Mouse (Mus musculus) lung, embryonic 15.5 days (tissue): Measurements from ENCODE around the gene Tpx2. TPM values are rescaled to one million over a fixed set of nuclear protein-coding genes. Genes with fewer than 3 reads are reported as not detected.

ENCODE experiments used
- ATAC-seq: fragments of 200-750 bp; cut with Nextera tagmentation; 2 replicates; pipeline ENCODE4 v1.8.0; 2017; ENCODE audit warnings: moderate number of reproducible peaks, borderline replicate concordance; ENCODE audit not compliant: low FRiP score, low TSS enrichment; ENCODE audit errors: extremely low read depth
- H3K27ac ChIP-seq: fragments of 300-500 bp; sonication (generic); 2 replicates; pipeline ENCODE4 v1.5.1; 2015; ENCODE audit warnings: moderate library complexity, mild to moderate bottlenecking, inconsistent platforms
- H3K27me3 ChIP-seq: fragments of 300-500 bp; sonication (generic); 2 replicates; pipeline ENCODE4 v1.6.1; 2015; ENCODE audit warnings: inconsistent platforms
- H3K36me3 ChIP-seq: fragments of 300-500 bp; sonication (generic); 2 replicates; pipeline ENCODE4 v1.6.1; 2015; ENCODE audit warnings: inconsistent platforms
- H3K4me1 ChIP-seq: fragments of 300-500 bp; sonication (generic); 2 replicates; pipeline ENCODE4 v1.6.1; 2015; ENCODE audit warnings: inconsistent platforms
- H3K4me2 ChIP-seq: fragments of 300-500 bp; sonication (generic); 2 replicates; pipeline ENCODE4 v1.6.1; 2015; ENCODE audit warnings: inconsistent platforms, mild to moderate bottlenecking, moderate library complexity
- H3K4me3 ChIP-seq: fragments of 300-500 bp; sonication (generic); 2 replicates; pipeline ENCODE4 v1.5.1; 2015; ENCODE audit warnings: mild to moderate bottlenecking, inconsistent platforms
- H3K9ac ChIP-seq: fragments of 300-500 bp; sonication (generic); 2 replicates; pipeline ENCODE4 v1.6.1; 2015; ENCODE audit warnings: inconsistent platforms
- H3K9me3 ChIP-seq: fragments of 300-500 bp; sonication (generic); 2 replicates; pipeline ENCODE4 v1.6.1; 2016; ENCODE audit warnings: inconsistent platforms
- WGBS: fragments of 180-500 bp; shearing (Covaris S2); methylation state at CpG from one replicate; pipeline ENCODE4 v1.1.7; 2015; 5-methylcytosine and 5-hydroxymethylcytosine counted together
- microRNA-seq: library from miRNA; unstranded; fragments of <30 nt; microRNA quantifications from one replicate; pipeline ENCODE4, GENCODE M21; 2016
- polyA plus RNA-seq: library from polyadenylated mRNA; unstranded; fragments of >200 nt; fragmentation: Nextera tagmentation; extraction: Ambion mirVana; gene quantifications from 2 replicates; pipeline ENCODE4 v1.2.1, GENCODE M21; 2015

Tpx2 gene
- polyA plus RNA-seq, 1 experiment from 2014 or later: 92.1 TPM

DNA sequence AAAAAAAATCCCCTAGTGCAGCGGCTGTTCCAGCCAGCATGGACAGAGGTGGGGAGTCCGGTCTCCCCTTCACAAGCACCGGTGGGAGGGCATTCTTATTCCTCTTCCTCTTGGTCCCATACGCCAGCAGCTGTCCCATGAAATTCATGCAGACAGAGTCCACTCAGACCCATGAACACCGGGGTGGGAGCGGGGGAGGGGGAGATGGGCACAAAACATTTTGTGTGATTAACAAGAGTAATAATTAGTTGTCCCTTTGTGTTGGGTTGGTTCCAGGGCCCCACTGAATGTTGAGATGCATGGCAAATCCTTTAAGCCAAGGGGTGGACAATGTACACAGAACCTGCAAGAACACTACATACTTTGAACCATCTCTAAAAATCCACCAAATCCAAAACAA lies 93.3 kb downstream of the Tpx2 start:
- no peak for ATAC-seq
- H3K36me3 ChIP-seq: no peaks in the 10 kb centered on the region
- H3K4me3 ChIP-seq: no peak overlapping the region
- peaks cover 6% of the 10 kb centered on the region for H3K4me1 ChIP-seq
- WGBS: 77% methylated on average over 6 of the region's 6 CpGs
- no peak overlapping the region for H3K27ac ChIP-seq
- no peaks in the 10 kb centered on the region for H3K9me3 ChIP-seq
- peaks cover 77% of the 10 kb centered on the region for H3K27me3 ChIP-seq
- H3K4me2 ChIP-seq: no peak overlapping the region
- H3K9ac ChIP-seq: no peak overlapping the region

DNA sequence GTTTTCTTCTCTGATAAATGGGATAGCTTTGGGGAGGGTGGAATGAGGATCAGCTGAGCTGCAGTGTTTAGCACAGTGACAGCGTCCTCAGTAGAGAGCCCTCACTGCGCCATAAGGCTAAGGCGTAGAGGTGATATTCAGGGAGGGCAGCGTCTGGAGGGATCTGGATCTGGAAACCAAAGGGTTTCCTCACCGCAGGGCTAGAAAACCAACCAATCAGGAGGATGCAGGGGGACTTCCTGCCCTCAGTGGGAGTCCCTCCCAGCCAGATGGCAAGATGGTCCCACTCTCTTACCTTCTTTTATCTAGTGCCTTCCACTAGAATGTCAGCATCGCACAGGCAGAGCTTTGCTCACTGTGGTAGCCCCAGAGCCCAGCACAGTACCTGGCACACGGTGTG lies 94.0 kb downstream of the Tpx2 start:
- peaks cover 6% of the 10 kb centered on the region for H3K4me1 ChIP-seq
- H3K27me3 ChIP-seq: peaks cover 80% of the 10 kb centered on the region
- H3K9me3 ChIP-seq: no peaks in the 10 kb centered on the region
- H3K27ac ChIP-seq: no peak overlapping the region
- no peak overlapping the region for H3K9ac ChIP-seq
- no peaks in the 10 kb centered on the region for H3K36me3 ChIP-seq
- H3K4me2 ChIP-seq: no peak overlapping the region
- ATAC-seq: no peak
- H3K4me3 ChIP-seq: no peak overlapping the region
- WGBS: 29% methylated on average over 7 of the region's 7 CpGs

DNA sequence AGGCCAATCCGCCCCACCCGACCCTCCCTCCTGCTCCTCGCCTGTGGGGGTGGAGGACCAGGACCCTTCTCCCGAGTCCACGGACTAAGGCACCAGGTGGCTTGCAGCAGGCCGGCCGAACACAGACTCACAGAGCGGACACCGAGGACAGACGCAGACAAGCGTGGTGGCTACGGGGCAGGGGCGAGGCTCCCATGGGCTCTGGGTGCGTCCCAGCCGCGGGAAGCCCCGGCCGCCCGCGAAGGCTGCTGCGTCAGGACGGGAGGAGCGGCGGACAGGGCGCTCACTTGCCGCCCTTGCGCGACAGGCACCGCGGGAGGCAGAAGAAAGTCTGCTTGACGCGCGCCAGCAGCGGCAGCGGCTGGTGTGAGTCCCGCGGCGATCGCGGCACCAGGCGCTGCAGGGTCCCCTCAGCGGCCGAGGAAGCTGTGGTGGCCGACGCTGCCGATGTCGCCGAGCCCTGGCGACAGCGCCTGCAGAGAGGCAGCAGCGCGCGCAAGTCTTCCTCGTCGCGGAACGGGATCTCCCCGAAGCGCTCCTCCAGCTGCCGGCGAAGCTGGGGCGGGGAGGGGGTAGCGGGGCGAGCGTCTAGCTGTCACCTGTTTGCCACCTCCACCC lies 95.2 kb downstream of the Tpx2 start:
- Histone ChIP-seq H3K4me1 (peaks cover 6% of the 10 kb centered on the region), H3K27ac (no peak overlapping the region), H3K4me3 (peak overlapping the region; percentile 37), H3K9me3 (no peaks in the 10 kb centered on the region), H3K4me2 (peak overlapping the region; percentile 77), H3K27me3 (peaks cover 91% of the 10 kb centered on the region), H3K9ac (peak overlapping the region; percentile 8; the same call in 1 of the 2 replicates), H3K36me3 (no peaks in the 10 kb centered on the region)
- ATAC-seq: no peak
- WGBS: under 1% methylated on average over 53 of the region's 65 CpGs

DNA sequence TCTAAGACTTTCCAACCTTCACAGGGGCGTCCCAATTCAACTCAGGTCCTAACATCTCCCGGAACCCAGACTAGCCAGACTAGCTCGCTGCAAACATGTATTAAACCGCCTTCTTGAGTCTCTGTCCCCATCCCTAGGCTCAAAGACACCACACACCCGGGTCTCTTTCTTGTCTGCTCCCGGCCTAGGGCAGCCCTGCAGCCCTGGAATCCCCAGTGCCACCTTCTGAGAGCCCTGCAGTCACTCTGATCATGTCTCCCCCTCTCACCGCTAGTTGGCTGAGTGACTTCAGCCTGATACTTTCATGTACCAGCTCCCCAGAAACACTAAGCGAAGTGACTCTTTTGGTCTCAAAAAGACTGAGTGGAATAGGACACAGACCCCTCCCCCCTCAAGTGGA lies 95.8 kb downstream of the Tpx2 start:
- Histone ChIP-seq H3K4me2 (peak overlapping the region; percentile 77), H3K9ac (no peak overlapping the region; the same call in 1 of the 2 replicates), H3K9me3 (no peaks in the 10 kb centered on the region), H3K27me3 (peaks cover 96% of the 10 kb centered on the region), H3K36me3 (no peaks in the 10 kb centered on the region), H3K4me1 (peaks cover 6% of the 10 kb centered on the region), H3K4me3 (peak overlapping the region; percentile 37), H3K27ac (no peak overlapping the region)
- ATAC-seq: no peak
- 6% methylated on average over 8 of the region's 8 CpGs for WGBS

DNA sequence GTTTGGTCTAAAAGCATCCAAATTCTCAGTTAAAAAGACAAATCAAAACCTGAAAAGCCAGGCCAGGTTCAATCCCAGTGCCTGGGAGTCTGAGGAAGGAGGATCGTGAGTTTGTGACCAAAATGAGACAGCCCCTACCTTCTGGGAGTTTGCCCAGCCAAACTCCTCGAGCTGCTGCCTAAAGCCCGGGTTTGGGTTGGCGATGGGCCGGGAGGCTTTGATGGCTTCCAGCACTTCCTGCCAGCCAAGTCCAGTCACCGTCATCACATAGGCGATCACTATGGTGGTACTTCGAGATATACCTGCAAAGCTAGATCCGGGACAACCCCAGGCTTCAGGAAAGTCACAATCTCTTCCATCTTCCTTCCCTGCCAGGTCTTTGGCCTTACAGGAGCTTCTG lies 96.2 kb downstream of the Tpx2 start:
- WGBS: 52% methylated on average over 9 of the region's 9 CpGs

More for the DNA sequence above, 96.2 kb downstream of the Tpx2 start:
- Histone ChIP-seq H3K36me3 (no peaks in the 10 kb centered on the region), H3K9ac (no peak overlapping the region), H3K27me3 (peaks cover 96% of the 10 kb centered on the region), H3K4me2 (no peak overlapping the region), H3K4me3 (no peak overlapping the region), H3K9me3 (no peaks in the 10 kb centered on the region), H3K27ac (no peak overlapping the region), H3K4me1 (peaks cover 6% of the 10 kb centered on the region)
- ATAC-seq: no peak

Small RNA genes lying within 50 kb of the gene (microRNA-seq; reads per million reads assigned to microRNA genes)
- gene Mir5622: 1.3 reads per million

Other genes with a start within 250 kb of the Tpx2 start
- not detected in 2 replicates for gene Defb45, start 248.6 kb upstream of the Tpx2 start, polyA plus RNA-seq
- gene Defb36, start 243.6 kb upstream of the Tpx2 start, polyA plus RNA-seq: not detected in 2 replicates
- 1.7 TPM in 1 of 2 replicates, not detected in the other for gene Defb25, start 224.9 kb upstream of the Tpx2 start, polyA plus RNA-seq
- gene Rem1, start 221.0 kb upstream of the Tpx2 start, polyA plus RNA-seq: 8.0 and 8.5 TPM in 2 replicates
- gene H13, start 178.5 kb upstream of the Tpx2 start, polyA plus RNA-seq: 97.7 and 104 TPM in 2 replicates
- 27.1 and 28.5 TPM in 2 replicates for gene Mcts2, start 160.9 kb upstream of the Tpx2 start, polyA plus RNA-seq
- gene Id1, start 111.7 kb upstream of the Tpx2 start, polyA plus RNA-seq: 134 and 143 TPM in 2 replicates
- gene Cox4i2, start 93.8 kb upstream of the Tpx2 start, polyA plus RNA-seq: 74.8 and 81.0 TPM in 2 replicates
- 101 and 107 TPM in 2 replicates for gene Bcl2l1, start 16.2 kb upstream of the Tpx2 start, polyA plus RNA-seq
- gene Mylk2, start 63.4 kb downstream of the Tpx2 start, polyA plus RNA-seq: 0.05 TPM in 2 replicates
- 7.6 and 8.6 TPM in 2 replicates for gene Foxs1, start 85.2 kb downstream of the Tpx2 start, polyA plus RNA-seq
- 0.13 and 0.30 TPM in 2 replicates for gene Dusp15, start 103.7 kb downstream of the Tpx2 start, polyA plus RNA-seq
- 0.67 and 1.1 TPM in 2 replicates for gene Ttll9, start 114.5 kb downstream of the Tpx2 start, polyA plus RNA-seq
- gene Pdrg1, start 167.5 kb downstream of the Tpx2 start, polyA plus RNA-seq: 106 and 117 TPM in 2 replicates
- not detected in 2 replicates for gene Xkr7, start 183.9 kb downstream of the Tpx2 start, polyA plus RNA-seq
- gene Ccm2l, start 218.0 kb downstream of the Tpx2 start, polyA plus RNA-seq: 5.3 TPM in 2 replicates